Mouse (Mus musculus) embryonic facial prominence, embryonic 11.5 days (tissue): ENCODE data around the gene Zfyve27. TPM values are rescaled to one million over a fixed set of nuclear protein-coding genes. Genes with fewer than 3 reads are reported as not detected.

Source experiments
- ATAC-seq: fragments of 200-750 bp; cut with Nextera tagmentation; replicated peaks from 2 replicates; pipeline ENCODE4 v1.8.0; 2017; ENCODE audit warnings: low read depth; ENCODE audit not compliant: insufficient number of reproducible peaks, low FRiP score, low TSS enrichment
- DNase-seq: peaks from one replicate; pipeline ENCODE4 v3.0.0-alpha.2; 2015; ENCODE audit warnings: low spot score
- H3K27ac ChIP-seq: fragments of 300-500 bp; sonication (generic); replicated peaks from 2 replicates; pipeline ENCODE4 v1.5.1; 2014; ENCODE audit warnings: mild to moderate bottlenecking, low read depth, low read length, control low read depth
- H3K27me3 ChIP-seq: fragments of 300-500 bp; sonication (generic); 2 replicates; pipeline ENCODE4 v1.6.1; 2014; ENCODE audit warnings: mild to moderate bottlenecking, low read length, moderate library complexity, mixed read lengths; ENCODE audit not compliant: control insufficient read depth, insufficient read depth
- H3K36me3 ChIP-seq: fragments of 300-500 bp; sonication (generic); replicated peaks from 2 replicates; pipeline ENCODE4 v1.6.1; 2014; ENCODE audit warnings: low read depth, mild to moderate bottlenecking, low read length, moderate library complexity, mixed read lengths; ENCODE audit not compliant: control insufficient read depth, insufficient read depth
- H3K4me1 ChIP-seq: fragments of 300-500 bp; sonication (generic); 2 replicates; pipeline ENCODE4 v1.6.1; 2014; ENCODE audit warnings: low read length, mixed read lengths; ENCODE audit not compliant: control insufficient read depth, insufficient read depth
- H3K4me2 ChIP-seq: fragments of 300-500 bp; sonication (generic); 2 replicates; pipeline ENCODE4 v1.6.1; 2014; ENCODE audit warnings: low read depth, mild to moderate bottlenecking, control low read depth, low read length, moderate library complexity
- H3K4me3 ChIP-seq: fragments of 300-500 bp; sonication (generic); 2 replicates; pipeline ENCODE4 v1.5.1; 2014; ENCODE audit warnings: low read depth, low read length, control low read depth
- H3K9ac ChIP-seq: fragments of 300-500 bp; sonication (generic); replicated peaks from 2 replicates; pipeline ENCODE4 v1.6.1; 2014; ENCODE audit warnings: mild to moderate bottlenecking, control low read depth, low read length
- H3K9me3 ChIP-seq: fragments of 300-500 bp; sonication (generic); replicated peaks from 2 replicates; pipeline ENCODE4 v1.6.1; 2016; ENCODE audit warnings: mild to moderate bottlenecking, low read length, inconsistent platforms, mixed read lengths; ENCODE audit not compliant: control insufficient read depth
- WGBS: fragments of 180-500 bp; shearing (Covaris S2); extraction: QIAGEN DNeasy Blood & Tissue Kit; methylation state at CpG from one replicate; pipeline ENCODE4 v1.1.7; 2014; 5-methylcytosine and 5-hydroxymethylcytosine counted together
- polyA plus RNA-seq: library from polyadenylated mRNA; unstranded; fragments of >200 nt; fragmentation: Nextera tagmentation; extraction: Ambion mirVana; gene quantifications from 2 replicates; pipeline ENCODE4 v1.2.1, GENCODE M21; 2014

The Zfyve27 gene
- polyA plus RNA-seq, 1 experiment from 2014 or later: 10.2 TPM

- ATAC-seq: no peak
- Histone ChIP-seq H3K9me3 (no peaks in the 10 kb centered on the region), H3K27me3 (no peaks in the 10 kb centered on the region), H3K4me2 (no peak overlapping the region), H3K36me3 (no peaks in the 10 kb centered on the region), H3K4me3 (no peak overlapping the region), H3K4me1 (no peaks in the 10 kb centered on the region), H3K27ac (no peak overlapping the region), H3K9ac (no peak overlapping the region)
- 42% methylated on average over 2 of the region's 2 CpGs for WGBS
- DNase-seq: no peak
Observed at GRCm38 (mm10) chr19:42193311-42193710, 29.6 kb downstream of the Zfyve27 start.

- Histone ChIP-seq H3K4me2 (no peak overlapping the region), H3K27me3 (peaks cover 22% of the 10 kb centered on the region), H3K9ac (no peak overlapping the region), H3K9me3 (no peaks in the 10 kb centered on the region), H3K27ac (no peak overlapping the region), H3K4me3 (no peak overlapping the region), H3K4me1 (no peaks in the 10 kb centered on the region; the same call in none of the 2 replicates), H3K36me3 (no peaks in the 10 kb centered on the region)
- no peak for DNase-seq
- ATAC-seq: no peak
- 83% methylated on average over 4 of the region's 4 CpGs for WGBS
Observed at GRCm38 (mm10) chr19:42196378-42196777, 32.6 kb downstream of the Zfyve27 start.

- Histone ChIP-seq H3K9me3 (no peaks in the 10 kb centered on the region), H3K36me3 (no peaks in the 10 kb centered on the region), H3K27me3 (peaks cover 29% of the 10 kb centered on the region), H3K4me1 (peaks cover 3% of the 10 kb centered on the region), H3K4me2 (no peak overlapping the region), H3K27ac (no peak overlapping the region), H3K4me3 (no peak overlapping the region), H3K9ac (no peak overlapping the region)
- no peak for DNase-seq
- WGBS: 71% methylated on average over 4 of the region's 4 CpGs
- no peak for ATAC-seq
Observed at GRCm38 (mm10) chr19:42197066-42197465, 33.3 kb downstream of the Zfyve27 start.

- Histone ChIP-seq H3K4me1 (peaks cover 3% of the 10 kb centered on the region), H3K4me3 (no peak overlapping the region), H3K4me2 (no peak overlapping the region), H3K9ac (no peak overlapping the region), H3K27ac (no peak overlapping the region), H3K36me3 (no peaks in the 10 kb centered on the region), H3K9me3 (no peaks in the 10 kb centered on the region), H3K27me3 (peaks cover 38% of the 10 kb centered on the region)
- ATAC-seq (no peak), DNase-seq (no peak)
- 51% methylated on average over 11 of the region's 11 CpGs for WGBS
Observed at GRCm38 (mm10) chr19:42198026-42198425, 34.3 kb downstream of the Zfyve27 start.

GRCm38 (mm10) chr19:42201696-42202381 lies 38.1 kb downstream of the Zfyve27 start, which contains the start of gene Sfrp5:
Gene Sfrp5 (minus strand): TSS chr19:42202252.
- Histone ChIP-seq H3K9me3 (no peaks in the 10 kb centered on the region), H3K4me3 (peak within 1 kb of the TSS; percentile 23), H3K36me3 (no peaks in the 10 kb centered on the region), H3K27me3 (peaks cover 44% of the 10 kb centered on the region), H3K27ac (no peak within 1 kb of the TSS), H3K4me1 (peaks cover 3% of the 10 kb centered on the region), H3K9ac (no peak within 1 kb of the TSS; the same call in 1 of the 2 replicates), H3K4me2 (peak within 1 kb of the TSS; percentile 50)
- DNase-seq: peak; percentile 39
- ATAC-seq: peak; percentile 24; the same call in 1 of the 2 replicates
- WGBS: under 1% methylated on average over 60 of the region's 60 CpGs

- no peak overlapping the region for H3K27ac ChIP-seq
- no peak overlapping the region for H3K4me2 ChIP-seq
- DNase-seq (no peak), ATAC-seq (no peak)
- H3K36me3 ChIP-seq: no peaks in the 10 kb centered on the region
- 38% methylated on average over 8 of the region's 8 CpGs for WGBS
- H3K4me3 ChIP-seq: no peak overlapping the region
- no peak overlapping the region for H3K9ac ChIP-seq
- H3K4me1 ChIP-seq: peaks cover 3% of the 10 kb centered on the region
- H3K9me3 ChIP-seq: no peaks in the 10 kb centered on the region
- peaks cover 44% of the 10 kb centered on the region for H3K27me3 ChIP-seq
Observed at GRCm38 (mm10) chr19:42202467-42202866, 38.7 kb downstream of the Zfyve27 start.

GRCm38 (mm10) chr19:42204306-42204705 lies 40.6 kb downstream of the Zfyve27 start:
- no peak overlapping the region for H3K27ac ChIP-seq
- ATAC-seq (no peak), DNase-seq (no peak)
- H3K36me3 ChIP-seq: no peaks in the 10 kb centered on the region
- WGBS: 80% methylated on average over 4 of the region's 4 CpGs
- no peaks in the 10 kb centered on the region for H3K9me3 ChIP-seq
- H3K9ac ChIP-seq: no peak overlapping the region
- no peak overlapping the region for H3K4me2 ChIP-seq
- no peak overlapping the region for H3K4me3 ChIP-seq
- H3K27me3 ChIP-seq: peaks cover 42% of the 10 kb centered on the region
- H3K4me1 ChIP-seq: peaks cover 3% of the 10 kb centered on the region

- H3K36me3 ChIP-seq: no peaks in the 10 kb centered on the region
- WGBS: 47% methylated on average over 8 of the region's 8 CpGs
- no peak overlapping the region for H3K27ac ChIP-seq
- no peak overlapping the region for H3K9ac ChIP-seq
- ATAC-seq (no peak), DNase-seq (peak; percentile 86)
- H3K4me1 ChIP-seq: peaks cover 3% of the 10 kb centered on the region
- H3K9me3 ChIP-seq: no peaks in the 10 kb centered on the region
- H3K27me3 ChIP-seq: peaks cover 34% of the 10 kb centered on the region
- H3K4me3 ChIP-seq: no peak overlapping the region
- no peak overlapping the region for H3K4me2 ChIP-seq
Observed at GRCm38 (mm10) chr19:42205201-42205600, 41.5 kb downstream of the Zfyve27 start.
